Comparison of ENCODE assay signal across 8 mouse cellular contexts in the genomic region with DNA sequence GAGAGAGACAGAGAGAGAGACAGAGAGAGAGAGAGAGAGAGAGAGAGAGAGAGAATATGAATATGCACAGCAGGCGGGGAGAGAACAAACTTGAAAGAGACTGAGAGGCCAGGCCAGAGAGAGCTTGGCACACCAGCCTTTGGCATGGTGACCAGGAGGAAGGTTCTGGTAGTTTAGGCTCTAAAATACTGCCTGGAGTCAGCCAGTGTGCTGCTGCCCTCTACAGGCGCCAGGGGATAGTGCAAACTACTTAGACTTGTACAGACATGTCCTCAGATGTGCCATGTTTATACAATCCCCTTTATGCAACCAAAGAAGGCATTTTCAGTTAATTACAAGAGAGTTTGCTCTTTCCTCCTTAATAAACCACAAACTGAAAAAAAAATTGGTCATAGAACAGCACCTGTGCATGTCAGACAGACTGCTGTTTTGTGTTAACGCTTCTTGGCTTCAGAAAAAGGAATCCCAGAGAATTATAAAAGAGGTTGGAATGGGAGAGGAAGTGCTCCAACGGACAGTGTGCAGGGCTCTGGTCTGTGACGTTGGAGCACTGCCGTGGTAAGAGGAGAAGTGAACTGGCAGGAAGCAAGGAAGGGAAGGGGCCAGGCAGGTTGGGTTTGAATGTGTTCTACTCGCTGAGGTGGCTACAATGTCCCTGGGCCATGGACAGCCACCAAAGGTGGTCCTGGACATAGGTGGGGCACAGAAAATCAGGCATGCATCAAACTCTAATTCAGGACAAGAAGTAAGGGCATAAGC.
A peak's percentile ranks its signal among the peaks of the same experiment; 100 is the strongest.
DNase-seq lines count a peak whose midpoint lies in the region; ATAC-seq lines count a peak whose summit lies in the region.

No protein-coding gene starts in this region.

- intact Hi-C loops in gastrocnemius, postnatal 36 days (cut with DNase I), result loop anchor here (10.0 kb wide), 2 partner anchors 179 to 699 kb away; partner anchors contain the start of gene Zbtb20
- intact Hi-C loops in left cerebral cortex, postnatal 10 days (cut with DNase I), result no loop called here

- no peak overlapping the region for H3K4me2 ChIP-seq in intestine, embryonic 14.5 days (ENCODE audit: low read length)

- H3K9me3 ChIP-seq in intestine, embryonic 14.5 days (ENCODE audit: control insufficient read depth, low read length), result no peaks in the 10 kb centered on the region

- peak overlapping the region; percentile 29; the same call in 1 of the 2 replicates for H3K27ac ChIP-seq in intestine, embryonic 14.5 days (ENCODE audit: low read depth)

- no peaks in the 10 kb centered on the region for H3K27me3 ChIP-seq in intestine, embryonic 14.5 days (replicated peaks; ENCODE audit: control insufficient read depth, insufficient read depth, low read length)

- H3K9ac ChIP-seq in intestine, embryonic 14.5 days (ENCODE audit: low read length), result no peak overlapping the region

- no peak overlapping the region for H3K4me3 ChIP-seq in intestine, embryonic 14.5 days (ENCODE audit: low read depth, low read length)

- DNase-seq in adrenal gland, adult 2 months, result peak; percentile 93
- DNase-seq in embryo, embryonic 11.5 days (ENCODE audit: low read depth, low spot score), result peak; percentile 59
- peak; percentile 92 to 93 for DNase-seq in gastrocnemius, postnatal 36 days
- DNase-seq in intestine, embryonic 14.5 days (ENCODE audit: low spot score), result peak; percentile 87
- DNase-seq in left cerebral cortex, postnatal 10 days (ENCODE audit: extremely low spot score in 1 of 2, low spot score in 2 of 2), result peak; percentile 92 to 94
- peak; percentile 81 for DNase-seq in mesoderm, embryonic 11.5 days (ENCODE audit: low read depth, low spot score)
- peak; percentile 81 to 84 for DNase-seq in right cerebral cortex, postnatal 36 days (ENCODE audit: low spot score in 2 of 2)
- DNase-seq in urinary bladder, postnatal 4 days (ENCODE audit: low spot score in 2 of 2), result peak; percentile 83 to 93

- WGBS in intestine, embryonic 14.5 days, result 45% methylated on average over 7 of the region's 7 CpGs

- peak; percentile 64 for ATAC-seq in intestine, embryonic 14.5 days (replicated peaks; ENCODE audit: low FRiP score, low TSS enrichment, low read depth)

- peaks cover 18% of the 10 kb centered on the region; the same call in 1 of the 2 replicates for H3K4me1 ChIP-seq in intestine, embryonic 14.5 days (replicated peaks; ENCODE audit: control insufficient read depth, insufficient read depth, low read length)

- no peaks in the 10 kb centered on the region for H3K36me3 ChIP-seq in intestine, embryonic 14.5 days (ENCODE audit: control insufficient read depth, insufficient read depth, low read length)
